Mouse (Mus musculus): ENCODE data around the gene Igfbp6. TPM values are rescaled to one million over a fixed set of nuclear protein-coding genes. Genes with fewer than 3 reads are reported as not detected.

Igfbp6 gene
- 333 and 349 TPM in 2 replicates for polyA plus RNA-seq (2012; rRNA removed)

GRCm38 (mm10) chr15:102144274-102144711 lies at the start of gene Igfbp6:
Igfbp6 (plus strand) TSS chr15:102144362.

GRCm38 (mm10) chr15:102100161-102100981 lies 43.8 kb upstream of the Igfbp6 start, which contains the start of gene Tns2:
Tns2 (plus strand) TSS chr15:102100413.

GRCm38 (mm10) chr15:102136129-102136758 lies 7.9 kb upstream of the Igfbp6 start, which contains the start of gene Spryd3:
Spryd3 (minus strand) TSS chr15:102136234.

GRCm38 (mm10) chr15:102150301-102151135 lies 6.4 kb downstream of the Igfbp6 start, which contains the start of gene Soat2:
Soat2 (plus strand) TSS chr15:102150526.

Other genes with a start within 250 kb of the Igfbp6 start
- gene Krt4, start 219.6 kb upstream of the Igfbp6 start, polyA plus RNA-seq (2012; rRNA removed) = 0.17 and 0.18 TPM in 2 replicates
- 5.7 and 6.6 TPM in 2 replicates for gene Krt79, start 204.0 kb upstream of the Igfbp6 start, polyA plus RNA-seq (2012; rRNA removed)
- gene Krt78, start 190.1 kb upstream of the Igfbp6 start, polyA plus RNA-seq (2012; rRNA removed) = 0.05 TPM in 1 of 2 replicates, not detected in the other
- gene Krt8, start 139.9 kb upstream of the Igfbp6 start, polyA plus RNA-seq (2012; rRNA removed) = 138 and 174 TPM in 2 replicates
- gene Krt18, start 116.2 kb upstream of the Igfbp6 start, polyA plus RNA-seq (2012; rRNA removed) = 119 and 120 TPM in 2 replicates
- gene Eif4b, start 70.6 kb upstream of the Igfbp6 start, polyA plus RNA-seq (2012; rRNA removed) = 103 and 118 TPM in 2 replicates
- gene Tns2, start 43.9 kb upstream of the Igfbp6 start, polyA plus RNA-seq (2012; rRNA removed) = 64.5 and 83.6 TPM in 2 replicates
- 41.3 and 46.7 TPM in 2 replicates for gene Spryd3, start 8.1 kb upstream of the Igfbp6 start, polyA plus RNA-seq (2012; rRNA removed)
- gene Soat2, start 6.2 kb downstream of the Igfbp6 start, polyA plus RNA-seq (2012; rRNA removed) = 2.1 and 2.9 TPM in 2 replicates
- gene Zfp740, start 58.9 kb downstream of the Igfbp6 start, polyA plus RNA-seq (2012; rRNA removed) = 33.0 and 35.9 TPM in 2 replicates
- 137 and 169 TPM in 2 replicates for gene Csad, start 60.4 kb downstream of the Igfbp6 start, polyA plus RNA-seq (2012; rRNA removed)
- gene Itgb7, start 87.6 kb downstream of the Igfbp6 start, polyA plus RNA-seq (2012; rRNA removed) = 5.7 and 6.7 TPM in 2 replicates
- 57.9 and 65.1 TPM in 2 replicates for gene Rarg, start 113.2 kb downstream of the Igfbp6 start, polyA plus RNA-seq (2012; rRNA removed)
- gene Gm9918, start 126.2 kb downstream of the Igfbp6 start, polyA plus RNA-seq (2012; rRNA removed) = 0.77 and 1.0 TPM in 2 replicates
- gene Mfsd5, start 135.1 kb downstream of the Igfbp6 start, polyA plus RNA-seq (2012; rRNA removed) = 119 and 129 TPM in 2 replicates
- 12.0 and 16.4 TPM in 2 replicates for gene Espl1, start 151.9 kb downstream of the Igfbp6 start, polyA plus RNA-seq (2012; rRNA removed)
- gene Pfdn5, start 181.8 kb downstream of the Igfbp6 start, polyA plus RNA-seq (2012; rRNA removed) = 77.8 and 110 TPM in 2 replicates
- 58.9 and 73.8 TPM in 2 replicates for gene Myg1, start 187.3 kb downstream of the Igfbp6 start, polyA plus RNA-seq (2012; rRNA removed)
- 44.6 and 50.1 TPM in 2 replicates for gene Aaas, start 206.4 kb downstream of the Igfbp6 start, polyA plus RNA-seq (2012; rRNA removed)
- 1.7 and 2.3 TPM in 2 replicates for gene Sp7, start 222.8 kb downstream of the Igfbp6 start, polyA plus RNA-seq (2012; rRNA removed)

Measured in ovary, adult 2 months (tissue).